Mouse (Mus musculus) left cerebral cortex, postnatal 14 days (tissue): ENCODE measurements around the gene Gm21885. TPM values are rescaled to one million over a fixed set of nuclear protein-coding genes. Genes with fewer than 3 reads are reported as not detected.

ENCODE experiments used
- DNase-seq, 2 experiments: peaks; one replicate each; pipeline ENCODE4 v3.0.0; 2021 to 2022; ENCODE audit warnings: low spot score in 2 of 2, mixed read lengths in 1 of 2
- intact Hi-C: fragments of 180-260 bp; cut with DNase I; formaldehyde crosslinking; loops from one replicate; pipeline ENCODE4 v1.15.1; 2025
- total RNA-seq, 2 experiments: library from RNA; stranded (reverse); gene quantifications; 2 replicates each; pipeline ENCODE4 v1.2.3; 2021

Gm21885 gene
- total RNA-seq, 2 experiments from 2014 or later = not detected

DNA sequence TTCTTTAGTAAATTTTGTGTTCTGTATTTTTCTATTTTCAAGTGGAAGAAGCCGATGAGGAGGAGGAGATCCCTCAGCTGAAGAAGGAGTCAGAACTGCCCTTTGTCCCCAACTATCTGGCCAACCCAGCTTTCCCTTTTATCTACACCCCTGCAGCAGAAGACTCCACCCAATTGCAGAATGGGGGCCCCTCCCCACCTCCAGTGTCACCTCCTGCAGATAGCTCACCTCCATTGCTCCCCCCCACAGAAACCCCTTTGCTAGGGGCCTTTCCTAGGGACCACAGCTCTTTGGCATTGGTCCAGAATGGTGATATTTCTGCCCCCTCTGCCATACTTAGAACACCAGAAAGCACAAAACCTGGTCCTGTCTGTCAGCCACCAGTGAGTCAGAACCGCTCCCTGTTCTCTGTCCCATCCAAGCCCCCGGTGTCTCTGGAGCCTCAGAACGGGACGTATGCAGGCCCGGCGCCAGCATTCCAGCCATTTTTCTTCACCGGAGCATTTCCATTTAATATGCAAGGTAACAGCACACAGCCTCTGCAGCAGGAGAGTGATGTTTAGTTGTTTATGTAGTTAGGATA lies 52.8 kb downstream of the Gm21885 start:
- intact Hi-C loops = no loop called here
- no peak for DNase-seq

Other genes with a start within 250 kb of the Gm21885 start
- gene Tob1, start 70.4 kb upstream of the Gm21885 start, total RNA-seq = 10 to 100 TPM; 33.7 to 37.3 TPM
- gene Wfikkn2, start 35.9 kb upstream of the Gm21885 start, total RNA-seq = 1 to 10 TPM; 1.4 to 1.8 TPM
- 100 to 1,000 TPM; 117 TPM for gene Luc7l3, start 40.1 kb downstream of the Gm21885 start, total RNA-seq
- 100 to 1,000 TPM; 106 to 108 TPM for gene Ankrd40, start 46.1 kb downstream of the Gm21885 start, total RNA-seq
- gene Abcc3, start 111.1 kb downstream of the Gm21885 start, total RNA-seq = 1 to 10 TPM; 1.6 to 2.3 TPM
- gene Cacna1g, start 192.3 kb downstream of the Gm21885 start, total RNA-seq = 100 to 1,000 TPM; 107 to 130 TPM
- gene Spata20, start 204.3 kb downstream of the Gm21885 start, total RNA-seq = under 1 TPM; 0.38 to 0.62 TPM
- 1 to 10 TPM in 1 of 2 experiments, under 1 TPM in 1; 0.95 to 1.3 TPM for gene Epn3, start 218.1 kb downstream of the Gm21885 start, total RNA-seq
- gene Mycbpap, start 239.9 kb downstream of the Gm21885 start, total RNA-seq = 1 to 10 TPM; 3.2 to 3.8 TPM